Mouse (Mus musculus): ENCODE results near the gene Zfp444. TPM values are rescaled to one million over a fixed set of nuclear protein-coding genes. Genes with fewer than 3 reads are reported as not detected.

The Zfp444 gene
- total and polyA plus RNA-seq, 3 experiments = 16.2 to 24.2 TPM; not detected in 1

DNA sequence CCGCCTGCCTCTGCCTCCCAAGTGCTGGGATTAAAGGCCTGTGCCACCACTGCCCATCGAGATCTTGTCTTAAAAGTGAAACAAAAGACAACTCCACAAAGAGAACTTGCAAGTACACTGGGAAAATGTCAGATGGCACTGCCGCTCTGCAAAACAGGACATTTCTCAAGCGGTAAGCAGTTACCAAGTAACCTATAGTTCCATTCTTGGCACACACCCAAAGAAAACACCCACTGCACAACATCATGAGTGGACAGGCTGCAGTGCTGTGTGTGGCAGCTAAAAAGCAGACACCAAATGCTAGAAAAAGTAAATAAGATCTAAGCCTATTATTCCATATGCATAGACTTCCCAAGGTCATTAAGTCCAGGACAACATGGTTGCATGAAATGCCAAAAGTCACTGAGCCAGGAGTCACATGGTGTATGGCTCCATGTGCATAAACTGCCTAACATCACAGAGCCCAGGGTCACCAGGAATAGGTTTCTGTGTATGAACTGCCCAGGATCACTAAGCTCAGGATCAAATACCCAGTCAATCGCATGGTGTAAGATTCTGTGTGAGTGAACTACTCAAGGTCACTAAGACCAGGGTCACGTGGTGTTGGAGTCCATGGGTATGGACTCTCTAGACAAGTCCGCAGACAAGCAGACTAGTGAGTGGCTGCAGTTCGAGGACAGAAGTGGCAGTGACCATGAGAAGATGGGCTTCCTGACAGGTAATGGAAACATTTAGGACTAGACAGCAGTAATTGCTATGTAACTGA is 26.4 kb upstream of the Zfp444 start:
- no peak overlapping the region for H3K4me3 ChIP-seq (ENCODE audit: control insufficient read depth in 1 of 2, insufficient read depth in 1 of 2, low read depth in 2 of 2, low read length in 2 of 2)
- H3K4me1 ChIP-seq (ENCODE audit: control insufficient read depth in 1 of 2, insufficient read depth in 2 of 2, low read length in 2 of 2) = peaks cover 0 to 30% of the 10 kb centered on the region in 2 experiments
- H3K36me3 ChIP-seq (ENCODE audit: control insufficient read depth in 1 of 2, insufficient read depth in 2 of 2, low read length in 2 of 2) = peaks cover 0 to 13% of the 10 kb centered on the region in 2 experiments; a peak in 2 of 4 replicates
- peaks cover 66% of the 10 kb centered on the region for H3K79me2 ChIP-seq (ENCODE audit: control insufficient read depth, insufficient read depth, low read length, poor library complexity)
- no peaks in the 10 kb centered on the region for H3K9me3 ChIP-seq (replicated peaks; ENCODE audit: insufficient read depth, low read length)
- H3K27me3 ChIP-seq (ENCODE audit: control insufficient read depth in 1 of 2, insufficient read depth in 2 of 2, low read length in 2 of 2) = no peaks in the 10 kb centered on the region
- H3K9ac ChIP-seq (ENCODE audit: control insufficient read depth, low read depth, low read length, poor library complexity, severe bottlenecking) = no peak overlapping the region
- H3K27ac ChIP-seq (ENCODE audit: control insufficient read depth, low read depth, low read length) = no peak overlapping the region
- TF ChIP-seq KAT2A (conservative IDR thresholded peaks at IDR 0.05; ENCODE audit: low read depth, low read length) = no peak
- TF ChIP-seq ETS1 (IDR thresholded peaks at IDR 0.05; ENCODE audit: low read depth, low read length) = no peak
- no peak for TF ChIP-seq HCFC1 (IDR thresholded peaks at IDR 0.05; ENCODE audit: low read depth, low read length)
- no peak for TF ChIP-seq BHLHE40 (IDR thresholded peaks at IDR 0.05; ENCODE audit: borderline replicate concordance, low read depth, low read length)
- no peak for TF ChIP-seq TCF12 (IDR thresholded peaks at IDR 0.05; ENCODE audit: low read depth, low read length)
- TF ChIP-seq USF2 (IDR thresholded peaks at IDR 0.05; ENCODE audit: borderline replicate concordance in 1 of 2, insufficient read depth in 1 of 2, low read depth in 1 of 2, low read length in 2 of 2) = no peak
- TF ChIP-seq POLR2AphosphoS5 (IDR thresholded peaks at IDR 0.05; ENCODE audit: borderline replicate concordance, low read depth, low read length) = no peak
- TF ChIP-seq RCOR1 (IDR thresholded peaks at IDR 0.05; ENCODE audit: low read depth, low read length) = no peak
- TF ChIP-seq MAX (IDR thresholded peaks at IDR 0.05; ENCODE audit: low read length) = no peak
- no peak for TF ChIP-seq TBP (IDR thresholded peaks at IDR 0.05; ENCODE audit: low read depth, low read length)
- no peak for TF ChIP-seq NRF1 (IDR thresholded peaks at IDR 0.05; ENCODE audit: insufficient read depth, low read depth, low read length, poor library complexity, severe bottlenecking)
- no peak for TF ChIP-seq SIN3A (IDR thresholded peaks at IDR 0.05; ENCODE audit: low read length)
- no peak for TF ChIP-seq CHD2 (IDR thresholded peaks at IDR 0.05; ENCODE audit: low read length)
- no peak for TF ChIP-seq TAL1 (IDR thresholded peaks at IDR 0.05; ENCODE audit: low read length)
- no peak for DNase-seq (ENCODE audit: low read depth, low spot score)

DNA sequence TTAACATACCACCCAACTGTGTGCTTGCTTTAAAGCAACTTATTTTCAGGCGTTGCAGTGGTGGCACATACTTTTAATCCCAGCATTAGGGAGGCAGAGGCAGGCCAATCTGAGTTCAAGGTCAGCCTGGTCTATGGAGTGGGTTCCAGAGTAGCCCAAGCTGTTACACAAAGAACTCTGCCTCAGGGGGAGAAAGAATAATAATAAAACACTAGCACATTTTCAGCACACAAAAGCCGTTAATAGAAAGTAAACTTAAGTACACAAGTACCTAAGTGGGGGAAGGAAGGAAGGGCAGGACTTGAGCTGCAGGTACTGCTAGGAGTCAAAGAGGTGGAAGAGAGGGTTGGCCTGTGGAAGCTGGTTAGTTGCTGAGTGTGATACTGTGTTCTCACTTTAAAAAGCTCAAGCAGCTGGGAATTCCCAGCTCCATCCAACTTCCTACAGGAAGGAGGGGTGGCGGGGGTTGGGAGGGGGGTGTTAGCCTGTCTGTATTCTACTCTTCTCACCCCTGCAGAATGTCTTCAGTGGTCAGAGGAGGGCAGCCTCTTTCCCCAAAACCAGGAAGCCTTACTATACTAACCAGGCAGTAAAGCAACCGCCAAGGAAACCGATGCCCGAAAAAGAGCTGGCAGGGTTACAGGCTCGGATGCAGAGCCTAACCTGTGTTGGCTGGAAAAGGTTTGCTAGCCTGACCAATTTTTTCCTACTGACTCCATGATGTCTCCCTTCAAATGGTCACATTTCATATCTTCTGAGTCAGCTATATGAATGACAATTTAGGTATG is 25.6 kb upstream of the Zfp444 start:
- Histone ChIP-seq H3K4me3 (ENCODE audit: control insufficient read depth in 1 of 2, insufficient read depth in 1 of 2, low read depth in 2 of 2, low read length in 2 of 2) (no peak overlapping the region), H3K36me3 (ENCODE audit: control insufficient read depth in 1 of 2, insufficient read depth in 2 of 2, low read length in 2 of 2) (peaks cover 0 to 13% of the 10 kb centered on the region in 2 experiments; a peak in 2 of 4 replicates), H3K9me3 (replicated peaks; ENCODE audit: insufficient read depth, low read length) (no peaks in the 10 kb centered on the region), H3K27me3 (ENCODE audit: control insufficient read depth in 1 of 2, insufficient read depth in 2 of 2, low read length in 2 of 2) (no peaks in the 10 kb centered on the region), H3K9ac (ENCODE audit: control insufficient read depth, low read depth, low read length, poor library complexity, severe bottlenecking) (no peak overlapping the region), H3K27ac (ENCODE audit: control insufficient read depth, low read depth, low read length) (no peak overlapping the region), H3K79me2 (ENCODE audit: control insufficient read depth, insufficient read depth, low read length, poor library complexity) (peaks cover 74% of the 10 kb centered on the region), H3K4me1 (ENCODE audit: control insufficient read depth in 1 of 2, insufficient read depth in 2 of 2, low read length in 2 of 2) (peaks cover 0 to 37% of the 10 kb centered on the region in 2 experiments)
- TF ChIP-seq POLR2AphosphoS5 (IDR thresholded peaks at IDR 0.05; ENCODE audit: borderline replicate concordance, low read depth, low read length) (no peak), GATA1 (IDR thresholded peaks at IDR 0.05; ENCODE audit: low read depth, low read length) (no peak)
- no peak for DNase-seq (ENCODE audit: low read depth, low spot score)
